Mouse (Mus musculus): Measurements from ENCODE around the gene Idh2. TPM values are rescaled to one million over a fixed set of nuclear protein-coding genes. Genes with fewer than 3 reads are reported as not detected.

Gene Idh2
- 35.3 TPM for polyA plus RNA-seq (2014; fragmentation: Illumina TruSeq; extraction: RNeasy Lipid Tissue Mini Kit (QIAGEN cat#74804); ENCODE audit: low read depth, low replicate concordance)

GRCm38 (mm10) chr7:80115224-80115590 lies at the start of gene Idh2:
TSS of gene Idh2 (minus strand) at chr7:80115392.

Other genes with a start within 250 kb of the Idh2 start
- 42.6 TPM for gene Ap3s2, start 194.7 kb downstream of the Idh2 start, polyA plus RNA-seq (2014; fragmentation: Illumina TruSeq; extraction: RNeasy Lipid Tissue Mini Kit (QIAGEN cat#74804); ENCODE audit: low read depth, low replicate concordance)
- gene Arpin, start 180.0 kb downstream of the Idh2 start, polyA plus RNA-seq (2014; fragmentation: Illumina TruSeq; extraction: RNeasy Lipid Tissue Mini Kit (QIAGEN cat#74804); ENCODE audit: low read depth, low replicate concordance): 10.0 TPM
- 0.73 TPM for gene Zfp710, start 90.6 kb downstream of the Idh2 start, polyA plus RNA-seq (2014; fragmentation: Illumina TruSeq; extraction: RNeasy Lipid Tissue Mini Kit (QIAGEN cat#74804); ENCODE audit: low read depth, low replicate concordance)
- gene Sema4b, start 71.4 kb upstream of the Idh2 start, polyA plus RNA-seq (2014; fragmentation: Illumina TruSeq; extraction: RNeasy Lipid Tissue Mini Kit (QIAGEN cat#74804); ENCODE audit: low read depth, low replicate concordance): 1.7 TPM
- 24.1 TPM for gene Cib1, start 117.4 kb upstream of the Idh2 start, polyA plus RNA-seq (2014; fragmentation: Illumina TruSeq; extraction: RNeasy Lipid Tissue Mini Kit (QIAGEN cat#74804); ENCODE audit: low read depth, low replicate concordance)
- 1.5 TPM for gene Gdpgp1, start 117.5 kb upstream of the Idh2 start, polyA plus RNA-seq (2014; fragmentation: Illumina TruSeq; extraction: RNeasy Lipid Tissue Mini Kit (QIAGEN cat#74804); ENCODE audit: low read depth, low replicate concordance)
- 0.97 TPM for gene Ttll13, start 131.0 kb upstream of the Idh2 start, polyA plus RNA-seq (2014; fragmentation: Illumina TruSeq; extraction: RNeasy Lipid Tissue Mini Kit (QIAGEN cat#74804); ENCODE audit: low read depth, low replicate concordance)
- gene Ngrn, start 145.8 kb upstream of the Idh2 start, polyA plus RNA-seq (2014; fragmentation: Illumina TruSeq; extraction: RNeasy Lipid Tissue Mini Kit (QIAGEN cat#74804); ENCODE audit: low read depth, low replicate concordance): 15.5 TPM
- 7.2 TPM for gene Vps33b, start 154.3 kb upstream of the Idh2 start, polyA plus RNA-seq (2014; fragmentation: Illumina TruSeq; extraction: RNeasy Lipid Tissue Mini Kit (QIAGEN cat#74804); ENCODE audit: low read depth, low replicate concordance)
- 1.8 TPM for gene Prc1, start 179.1 kb upstream of the Idh2 start, polyA plus RNA-seq (2014; fragmentation: Illumina TruSeq; extraction: RNeasy Lipid Tissue Mini Kit (QIAGEN cat#74804); ENCODE audit: low read depth, low replicate concordance)
- 1.7 TPM for gene Rccd1, start 209.1 kb upstream of the Idh2 start, polyA plus RNA-seq (2014; fragmentation: Illumina TruSeq; extraction: RNeasy Lipid Tissue Mini Kit (QIAGEN cat#74804); ENCODE audit: low read depth, low replicate concordance)
- 2.1 TPM for gene Unc45a, start 225.6 kb upstream of the Idh2 start, polyA plus RNA-seq (2014; fragmentation: Illumina TruSeq; extraction: RNeasy Lipid Tissue Mini Kit (QIAGEN cat#74804); ENCODE audit: low read depth, low replicate concordance)
- gene Hddc3, start 227.7 kb upstream of the Idh2 start, polyA plus RNA-seq (2014; fragmentation: Illumina TruSeq; extraction: RNeasy Lipid Tissue Mini Kit (QIAGEN cat#74804); ENCODE audit: low read depth, low replicate concordance): 23.2 TPM